Mouse (Mus musculus) testis, adult 2 months (tissue): ENCODE data around the gene Ctsl. TPM values are rescaled to one million over a fixed set of nuclear protein-coding genes. Genes with fewer than 3 reads are reported as not detected.

Source experiments
- H3K27ac ChIP-seq: fragments of 200-500 bp; 2 replicates; pipeline ENCODE4 v1.5.1; 2012; ENCODE audit warnings: low read depth, low read length; ENCODE audit not compliant: control insufficient read depth, insufficient read depth
- H3K27me3 ChIP-seq: fragments of 200-500 bp; 2 replicates; pipeline ENCODE4 v1.6.1; 2012; ENCODE audit warnings: mild to moderate bottlenecking, low read length, moderate library complexity; ENCODE audit not compliant: control insufficient read depth, insufficient read depth
- H3K36me3 ChIP-seq: fragments of 200-500 bp; 2 replicates; pipeline ENCODE4 v1.6.1; 2012; ENCODE audit warnings: mild to moderate bottlenecking, low read length; ENCODE audit not compliant: control insufficient read depth, insufficient read depth
- H3K4me1 ChIP-seq: fragments of 200-500 bp; 2 replicates; pipeline ENCODE4 v1.6.1; 2012; ENCODE audit warnings: low read length; ENCODE audit not compliant: control insufficient read depth, insufficient read depth
- H3K4me3 ChIP-seq: fragments of 200-500 bp; 2 replicates; pipeline ENCODE4 v1.5.1; 2012; ENCODE audit warnings: low read depth, mild to moderate bottlenecking, low read length, moderate library complexity, mixed read lengths; ENCODE audit not compliant: control insufficient read depth
- CTCF ChIP-seq: fragments of 200-500 bp; IDR thresholded peaks from 2 replicates; pipeline ENCODE4 v1.5.1; 2012; ENCODE audit warnings: low read depth, mild to moderate bottlenecking, inconsistent platforms, low read length, moderate library complexity; ENCODE audit not compliant: control insufficient read depth, insufficient read depth, insufficient replicate concordance
- POLR2A ChIP-seq: fragments of 200-500 bp; IDR thresholded peaks from 2 replicates; pipeline ENCODE4 v1.6.1; 2012; ENCODE audit warnings: low read depth, mild to moderate bottlenecking, inconsistent platforms, low read length, moderate library complexity; ENCODE audit not compliant: control insufficient read depth
- polyA plus RNA-seq: library from polyadenylated mRNA; depleted of rRNA; stranded (reverse); fragments of >200 nt; gene quantifications from 2 replicates; pipeline ENCODE4 v1.2.3, GENCODE M21; 2012

Gene Ctsl
- polyA plus RNA-seq, 1 experiment, result 202 TPM

- Histone ChIP-seq H3K36me3 (no peaks in the 10 kb centered on the region), H3K4me3 (no peak overlapping the region), H3K27me3 (no peaks in the 10 kb centered on the region), H3K4me1 (peaks cover 2% of the 10 kb centered on the region; the same call in 1 of the 2 replicates), H3K27ac (no peak overlapping the region)
- TF ChIP-seq CTCF, result no peak
- TF ChIP-seq POLR2A, result no peak
Measured at GRCm38 (mm10) chr13:64373695-64374094, 3.0 kb upstream of the Ctsl start.

DNA sequence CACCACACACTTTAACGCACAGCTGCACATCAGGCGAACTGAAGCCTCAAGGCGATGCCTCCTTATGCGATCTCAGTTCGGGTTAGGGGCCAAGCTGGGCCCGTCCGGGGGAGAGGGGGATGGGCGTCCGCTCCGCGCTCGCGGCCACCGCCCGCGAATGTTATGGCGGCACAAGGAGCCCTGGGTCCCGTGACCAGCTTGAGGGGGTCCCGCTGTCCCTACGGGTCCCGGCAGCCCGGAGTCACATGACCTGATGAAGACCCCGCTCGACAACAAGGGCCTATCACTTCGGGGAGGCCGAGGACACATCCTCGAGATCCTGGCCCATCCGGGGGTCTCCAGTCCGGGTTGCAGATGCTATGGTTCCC, 901 bp downstream of the Ctsl start:
- H3K4me3 ChIP-seq, result peak overlapping the region; percentile 86
- peak overlapping the region; percentile 12; the same call in 1 of the 2 replicates for H3K27ac ChIP-seq
- no peaks in the 10 kb centered on the region for H3K27me3 ChIP-seq
- peaks cover 2% of the 10 kb centered on the region; the same call in 1 of the 2 replicates for H3K4me1 ChIP-seq
- H3K36me3 ChIP-seq, result no peaks in the 10 kb centered on the region
- no peak for TF ChIP-seq CTCF
- TF ChIP-seq POLR2A, result no peak

DNA sequence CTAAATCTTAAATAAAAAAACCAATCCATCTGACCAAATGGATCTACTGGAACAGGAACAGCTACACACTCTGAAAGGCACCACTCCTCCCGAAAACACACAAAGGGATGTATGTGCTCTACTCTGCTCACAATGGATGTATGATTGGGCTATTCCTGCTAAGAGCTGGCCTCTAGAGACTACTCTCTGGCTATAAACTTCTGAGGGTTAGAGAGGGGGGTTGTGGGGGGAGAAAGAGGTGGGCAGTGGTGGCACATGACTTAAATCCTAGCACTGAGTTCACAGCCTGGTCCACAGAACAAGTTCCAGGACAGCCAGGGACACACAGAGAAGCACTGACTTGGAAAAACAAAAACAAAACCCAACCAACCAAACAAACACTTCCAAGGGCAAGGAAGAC, 2.1 kb downstream of the Ctsl start:
- H3K4me3 ChIP-seq, result no peak overlapping the region; the same call in 1 of the 2 replicates
- no peaks in the 10 kb centered on the region for H3K36me3 ChIP-seq

GRCm38 (mm10) chr13:64367615-64368014, 3.1 kb downstream of the Ctsl start:
- Histone ChIP-seq H3K4me1 (peaks cover 2% of the 10 kb centered on the region; the same call in 1 of the 2 replicates), H3K36me3 (no peaks in the 10 kb centered on the region), H3K27ac (no peak overlapping the region), H3K4me3 (no peak overlapping the region), H3K27me3 (no peaks in the 10 kb centered on the region)
- TF ChIP-seq CTCF, result no peak

More for the DNA sequence above, 2.1 kb downstream of the Ctsl start:
- no peak overlapping the region for H3K27ac ChIP-seq
- no peak for TF ChIP-seq POLR2A
- no peak for TF ChIP-seq CTCF
- H3K27me3 ChIP-seq, result no peaks in the 10 kb centered on the region
- H3K4me1 ChIP-seq, result peaks cover 2% of the 10 kb centered on the region; the same call in 1 of the 2 replicates

DNA sequence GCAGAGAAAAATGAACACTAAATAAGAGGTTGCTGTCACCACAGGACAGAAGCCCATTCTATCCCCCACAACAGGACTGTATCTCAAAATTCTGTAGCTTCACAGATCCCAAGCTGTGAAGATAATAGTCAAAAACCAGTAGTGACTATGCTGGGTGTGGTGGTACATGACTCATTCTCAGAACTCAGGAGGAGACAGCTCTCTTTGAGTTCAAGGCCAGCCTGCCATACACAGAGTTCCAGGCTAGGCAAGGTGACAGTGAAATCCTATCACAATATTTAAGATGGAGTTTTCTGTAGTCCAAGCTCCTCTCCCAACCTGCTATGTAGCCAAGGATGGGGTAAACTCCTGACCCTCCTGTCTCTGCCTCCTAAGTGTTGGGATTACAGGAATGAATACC, 5.4 kb downstream of the Ctsl start:
- Histone ChIP-seq H3K4me3 (no peak overlapping the region), H3K4me1 (no peaks in the 10 kb centered on the region), H3K27ac (no peak overlapping the region), H3K36me3 (no peaks in the 10 kb centered on the region), H3K27me3 (no peaks in the 10 kb centered on the region)
- TF ChIP-seq POLR2A (no peak), CTCF (no peak)

DNA sequence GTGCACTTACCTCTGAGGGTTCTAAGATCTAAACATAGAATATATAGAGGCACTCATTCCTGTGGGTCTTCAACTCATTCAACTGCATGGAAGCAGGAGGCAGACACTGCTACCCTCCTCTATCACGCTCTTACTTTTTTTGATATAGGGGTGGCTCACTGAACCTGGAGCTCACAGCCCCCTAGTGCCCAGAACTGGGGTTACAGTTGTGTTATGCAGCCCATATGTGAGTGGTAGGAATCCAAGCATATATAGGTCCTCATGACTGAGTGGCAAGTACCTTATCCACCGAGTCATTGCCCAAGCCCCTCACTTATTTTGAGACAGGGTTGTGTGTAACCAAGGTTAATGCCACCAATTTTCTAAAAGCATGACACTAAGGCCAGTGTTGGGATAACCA, 6.4 kb downstream of the Ctsl start:
- no peak for TF ChIP-seq POLR2A
- no peak for TF ChIP-seq CTCF
- H3K36me3 ChIP-seq, result no peaks in the 10 kb centered on the region
- H3K27ac ChIP-seq, result no peak overlapping the region

DNA sequence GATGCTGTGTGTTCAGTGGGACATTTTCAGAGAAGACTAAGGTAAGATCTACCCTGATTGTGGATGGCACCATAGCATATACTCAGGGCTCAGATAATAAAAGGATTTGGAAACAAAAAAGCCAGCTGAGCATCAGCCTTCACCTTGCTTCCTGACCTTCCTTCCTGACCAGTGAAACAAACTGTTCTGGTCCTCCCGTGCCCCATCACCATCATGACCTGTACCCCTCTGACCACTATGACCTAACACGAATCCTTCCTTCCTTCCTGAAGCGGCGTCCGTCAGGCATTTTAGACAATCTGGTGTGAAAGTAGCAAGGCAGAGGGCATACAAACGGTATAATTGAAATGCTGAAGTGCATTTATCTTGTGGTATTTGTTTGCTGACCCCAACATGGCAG, 8.6 kb downstream of the Ctsl start:
- H3K36me3 ChIP-seq, result no peaks in the 10 kb centered on the region
- TF ChIP-seq CTCF (no peak), POLR2A (no peak)
- H3K27me3 ChIP-seq, result no peaks in the 10 kb centered on the region
- H3K4me1 ChIP-seq, result 0 out of 2 replicates have a peak, but pooled peaks cover 4% of the 10 kb centered on the region
- H3K27ac ChIP-seq, result no peak overlapping the region
- no peak overlapping the region for H3K4me3 ChIP-seq

More for the DNA sequence above, 6.4 kb downstream of the Ctsl start:
- H3K27me3 ChIP-seq, result no peaks in the 10 kb centered on the region
- no peaks in the 10 kb centered on the region for H3K4me1 ChIP-seq
- no peak overlapping the region for H3K4me3 ChIP-seq

- Histone ChIP-seq H3K36me3 (no peaks in the 10 kb centered on the region), H3K4me3 (no peak overlapping the region), H3K4me1 (0 out of 2 replicates have a peak, but pooled peaks cover 4% of the 10 kb centered on the region), H3K27ac (no peak overlapping the region), H3K27me3 (no peaks in the 10 kb centered on the region)
- no peak for TF ChIP-seq CTCF
- no peak for TF ChIP-seq POLR2A
Measured at GRCm38 (mm10) chr13:64361020-64361419, 9.7 kb downstream of the Ctsl start.
